Mouse (Mus musculus): ENCODE data around the gene Tmem240. TPM values are rescaled to one million over a fixed set of nuclear protein-coding genes. Genes with fewer than 3 reads are reported as not detected.
"Not testable (repeated sequence)": the region's sequence is repeated elsewhere in the genome, so short reads cannot be mapped to it uniquely, and the experiment has no call there.

Tmem240 gene
- polyA plus RNA-seq, 1 experiment from 2014 or later: 0.79 TPM

DNA sequence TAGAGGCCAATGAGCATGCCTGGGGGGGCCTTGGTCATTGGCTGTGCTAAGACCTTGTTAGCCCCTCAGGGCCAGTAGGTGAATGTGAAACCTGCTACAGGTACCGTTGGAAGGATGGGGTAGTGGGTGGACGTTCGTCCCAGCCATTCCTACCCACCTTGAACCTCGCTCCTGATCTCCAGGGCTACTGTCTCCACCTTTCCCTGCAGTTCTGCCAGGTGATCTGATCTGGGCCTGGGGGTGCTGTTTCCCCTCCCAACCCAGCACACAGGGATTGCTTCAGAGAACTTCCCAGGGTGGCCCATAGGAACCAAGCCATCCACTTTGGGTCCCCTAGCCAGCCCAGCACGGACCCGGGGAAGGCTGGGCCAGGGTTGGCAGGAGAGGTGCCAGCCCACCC, 4.6 kb downstream of the Tmem240 start:
- WGBS: 84% methylated on average over 6 of the region's 6 CpGs
- no peak for ATAC-seq (ENCODE audit: insufficient number of reproducible peaks, low FRiP score, low TSS enrichment, low read depth)
- Histone ChIP-seq H3K9ac (ENCODE audit: low read length) (no peak overlapping the region), H3K4me3 (ENCODE audit: low read depth, low read length) (no peak overlapping the region), H3K4me2 (ENCODE audit: low read depth, severe bottlenecking) (no peak overlapping the region), H3K27me3 (ENCODE audit: control insufficient read depth, insufficient read depth, low read length) (no peaks in the 10 kb centered on the region), H3K9me3 (ENCODE audit: control insufficient read depth, low read length) (no peaks in the 10 kb centered on the region), H3K36me3 (ENCODE audit: control insufficient read depth, insufficient read depth, low read length) (peaks cover 13% of the 10 kb centered on the region), H3K27ac (replicated peaks; ENCODE audit: low read depth, low read length) (no peak overlapping the region), H3K4me1 (ENCODE audit: control insufficient read depth, insufficient read depth, low read length) (peaks cover 7% of the 10 kb centered on the region)
- DNase-seq (ENCODE audit: low spot score): no peak

DNA sequence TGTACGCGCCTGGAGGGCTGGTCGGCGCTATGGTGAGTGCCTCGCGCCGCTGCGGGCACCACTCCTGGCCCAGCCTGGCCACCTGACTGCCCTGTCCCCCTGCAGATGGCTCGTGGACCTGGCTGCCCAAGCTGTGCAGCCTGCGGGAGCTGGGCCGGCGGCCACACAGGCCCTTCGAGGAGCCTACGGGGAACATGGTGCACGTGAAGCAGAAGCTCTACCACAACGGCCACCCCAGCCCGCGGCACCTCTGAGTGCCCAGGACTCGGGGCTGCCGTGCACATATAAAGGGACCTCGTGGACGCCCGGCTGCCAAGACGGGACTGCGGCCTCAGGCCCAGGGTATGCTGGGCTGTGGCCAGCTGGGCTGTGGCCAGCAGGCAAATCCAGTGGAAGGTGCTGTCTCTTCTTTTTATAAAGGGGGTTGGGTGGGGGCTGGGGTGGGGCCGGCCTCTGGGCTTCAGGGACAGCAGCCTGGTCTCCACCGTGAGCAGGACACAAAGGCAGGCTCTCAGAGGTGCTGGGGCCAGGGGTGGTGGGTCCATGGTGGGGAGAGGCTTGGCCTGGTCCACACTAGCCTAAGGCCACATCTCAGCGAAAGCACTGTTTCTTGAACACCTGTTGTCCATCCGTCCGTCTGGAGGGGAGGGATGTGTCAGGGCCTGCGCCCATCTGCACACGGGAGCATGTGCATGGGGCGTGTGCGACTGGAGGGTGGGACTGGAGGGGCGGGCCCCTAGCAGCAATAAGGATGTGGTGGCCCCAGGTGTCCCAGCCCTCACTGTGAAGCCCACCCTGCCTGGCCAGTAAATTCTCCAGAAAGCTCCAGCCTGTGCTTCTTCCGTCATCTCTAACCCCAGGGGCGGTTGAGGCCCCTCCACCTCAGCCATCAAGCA, 5.4 kb downstream of the Tmem240 start:
- H3K27ac ChIP-seq (replicated peaks; ENCODE audit: low read depth, low read length): no peak overlapping the region
- H3K36me3 ChIP-seq (ENCODE audit: control insufficient read depth, insufficient read depth, low read length): peaks cover 13% of the 10 kb centered on the region
- ATAC-seq (ENCODE audit: insufficient number of reproducible peaks, low FRiP score, low TSS enrichment, low read depth): no peak
- peaks cover 7% of the 10 kb centered on the region for H3K4me1 ChIP-seq (ENCODE audit: control insufficient read depth, insufficient read depth, low read length)
- WGBS: 84% methylated on average over 37 of the region's 37 CpGs
- H3K27me3 ChIP-seq (ENCODE audit: control insufficient read depth, insufficient read depth, low read length): no peaks in the 10 kb centered on the region
- no peak overlapping the region for H3K4me3 ChIP-seq (ENCODE audit: low read depth, low read length)
- no peak overlapping the region for H3K4me2 ChIP-seq (ENCODE audit: low read depth, severe bottlenecking)
- no peaks in the 10 kb centered on the region for H3K9me3 ChIP-seq (ENCODE audit: control insufficient read depth, low read length)
- H3K9ac ChIP-seq (ENCODE audit: low read length): no peak overlapping the region
- DNase-seq (ENCODE audit: low spot score): no peak

DNA sequence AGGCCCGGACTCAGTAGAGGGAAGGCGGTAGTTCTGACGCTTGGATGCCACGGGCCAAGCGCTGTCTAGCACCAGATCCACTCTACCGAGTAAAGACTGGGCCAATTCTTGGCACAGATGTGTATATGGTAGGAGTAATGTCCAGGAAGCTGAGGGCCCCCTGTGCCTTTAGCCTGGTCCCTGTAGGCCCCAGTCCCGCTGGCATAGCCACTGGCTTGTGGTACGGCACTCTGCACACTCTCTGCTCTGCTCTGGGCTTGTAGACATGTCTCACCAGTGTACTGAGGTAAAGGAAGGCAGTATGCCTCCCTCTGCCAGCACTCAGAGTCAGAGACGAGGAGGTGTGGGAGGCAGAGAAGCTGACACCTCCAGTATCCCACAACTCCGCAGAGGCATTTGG, 6.1 kb downstream of the Tmem240 start:
- 90% methylated on average over 10 of the region's 10 CpGs for WGBS
- peaks cover 13% of the 10 kb centered on the region for H3K36me3 ChIP-seq (ENCODE audit: control insufficient read depth, insufficient read depth, low read length)
- not testable (repeated sequence) for H3K4me1 ChIP-seq (ENCODE audit: control insufficient read depth, insufficient read depth, low read length)

DNA sequence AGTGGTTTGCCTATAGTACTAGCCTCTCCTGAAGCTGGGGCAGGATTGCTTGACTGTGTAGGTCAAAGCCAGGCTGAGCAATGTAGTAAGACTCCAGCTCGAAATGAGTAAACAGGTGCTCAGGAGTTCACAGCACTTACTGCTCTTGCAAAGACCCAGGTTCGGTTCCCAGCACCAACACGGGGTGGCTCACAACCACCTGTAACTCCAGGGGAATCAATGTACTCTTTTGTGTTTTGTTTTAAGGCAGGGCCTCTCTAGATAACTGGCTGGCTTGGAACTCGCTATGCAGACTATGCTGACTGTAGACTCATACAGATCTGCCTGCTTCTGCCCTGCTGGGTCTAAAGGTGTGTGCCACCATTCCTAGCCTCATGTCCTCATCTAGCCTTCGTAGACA, 8.1 kb downstream of the Tmem240 start:
- WGBS: 95% methylated on average over 5 of the region's 5 CpGs
- Histone ChIP-seq H3K9ac (ENCODE audit: low read length) (no peak overlapping the region), H3K4me2 (ENCODE audit: low read depth, severe bottlenecking) (no peak overlapping the region), H3K4me3 (ENCODE audit: low read depth, low read length) (no peak overlapping the region), H3K27ac (replicated peaks; ENCODE audit: low read depth, low read length) (no peak overlapping the region), H3K4me1 (ENCODE audit: control insufficient read depth, insufficient read depth, low read length) (no peaks in the 10 kb centered on the region), H3K27me3 (ENCODE audit: control insufficient read depth, insufficient read depth, low read length) (no peaks in the 10 kb centered on the region), H3K9me3 (ENCODE audit: control insufficient read depth, low read length) (no peaks in the 10 kb centered on the region), H3K36me3 (ENCODE audit: control insufficient read depth, insufficient read depth, low read length) (peaks cover 19% of the 10 kb centered on the region)
- DNase-seq (ENCODE audit: low spot score) (no peak), ATAC-seq (ENCODE audit: insufficient number of reproducible peaks, low FRiP score, low TSS enrichment, low read depth) (no peak)

More for the DNA sequence above, 6.1 kb downstream of the Tmem240 start:
- H3K27me3 ChIP-seq (ENCODE audit: control insufficient read depth, insufficient read depth, low read length); H3K27ac ChIP-seq (replicated peaks; ENCODE audit: low read depth, low read length); H3K4me3 ChIP-seq (ENCODE audit: low read depth, low read length); H3K9ac ChIP-seq (ENCODE audit: low read length); ATAC-seq (ENCODE audit: insufficient number of reproducible peaks, low FRiP score, low TSS enrichment, low read depth); H3K9me3 ChIP-seq (ENCODE audit: control insufficient read depth, low read length); H3K4me2 ChIP-seq (ENCODE audit: low read depth, severe bottlenecking); DNase-seq (ENCODE audit: low spot score): not testable (repeated sequence)

DNA sequence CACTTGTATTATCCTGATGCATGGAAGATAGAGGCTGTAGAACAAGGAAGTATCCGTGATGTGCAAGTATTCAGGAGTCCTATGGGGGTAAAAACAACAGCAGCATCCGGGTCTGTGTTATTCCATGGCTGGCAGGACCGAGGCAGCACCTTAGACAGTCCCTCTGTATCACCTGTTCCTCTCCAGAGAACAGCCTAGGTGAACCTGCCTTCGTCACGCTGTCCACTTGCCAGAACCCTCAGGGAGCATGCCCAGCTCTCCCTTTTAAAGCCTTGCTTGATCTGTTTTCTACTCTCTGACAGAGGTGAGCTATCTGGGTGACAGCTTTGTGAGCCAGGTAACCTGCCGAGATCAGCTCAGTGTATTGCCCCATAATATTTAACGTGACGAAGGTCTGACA, 9.9 kb downstream of the Tmem240 start:
- peaks cover 32% of the 10 kb centered on the region for H3K36me3 ChIP-seq (ENCODE audit: control insufficient read depth, insufficient read depth, low read length)
- no peaks in the 10 kb centered on the region for H3K27me3 ChIP-seq (ENCODE audit: control insufficient read depth, insufficient read depth, low read length)
- 89% methylated on average over 8 of the region's 8 CpGs for WGBS
- ATAC-seq (ENCODE audit: insufficient number of reproducible peaks, low FRiP score, low TSS enrichment, low read depth): no peak
- H3K9ac ChIP-seq (ENCODE audit: low read length): no peak overlapping the region
- no peaks in the 10 kb centered on the region for H3K9me3 ChIP-seq (ENCODE audit: control insufficient read depth, low read length)
- no peak overlapping the region for H3K4me2 ChIP-seq (ENCODE audit: low read depth, severe bottlenecking)
- no peak for DNase-seq (ENCODE audit: low spot score)
- no peak overlapping the region for H3K27ac ChIP-seq (replicated peaks; ENCODE audit: low read depth, low read length)
- no peak overlapping the region for H3K4me3 ChIP-seq (ENCODE audit: low read depth, low read length)
- no peaks in the 10 kb centered on the region for H3K4me1 ChIP-seq (ENCODE audit: control insufficient read depth, insufficient read depth, low read length)

DNA sequence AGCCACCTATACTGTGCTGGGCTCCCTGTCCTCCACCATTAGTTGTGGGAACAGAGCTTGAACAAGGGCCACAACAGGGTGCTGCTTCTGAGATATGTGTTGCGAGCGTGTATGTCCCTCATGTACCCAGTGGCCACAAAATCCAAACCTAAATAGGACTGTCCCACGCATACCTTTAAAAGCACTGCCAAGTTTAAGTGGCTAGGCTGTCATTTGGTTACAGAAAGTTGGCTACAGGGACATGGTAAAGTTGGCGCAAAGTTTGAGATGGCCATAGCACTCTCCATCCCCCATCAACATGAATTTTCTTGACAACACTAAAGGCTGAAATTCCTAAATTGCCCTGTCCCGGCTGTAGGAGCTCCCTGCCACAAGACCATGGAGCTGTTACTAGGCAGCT, 10.5 kb downstream of the Tmem240 start:
- 92% methylated on average over 5 of the region's 5 CpGs for WGBS

DNA sequence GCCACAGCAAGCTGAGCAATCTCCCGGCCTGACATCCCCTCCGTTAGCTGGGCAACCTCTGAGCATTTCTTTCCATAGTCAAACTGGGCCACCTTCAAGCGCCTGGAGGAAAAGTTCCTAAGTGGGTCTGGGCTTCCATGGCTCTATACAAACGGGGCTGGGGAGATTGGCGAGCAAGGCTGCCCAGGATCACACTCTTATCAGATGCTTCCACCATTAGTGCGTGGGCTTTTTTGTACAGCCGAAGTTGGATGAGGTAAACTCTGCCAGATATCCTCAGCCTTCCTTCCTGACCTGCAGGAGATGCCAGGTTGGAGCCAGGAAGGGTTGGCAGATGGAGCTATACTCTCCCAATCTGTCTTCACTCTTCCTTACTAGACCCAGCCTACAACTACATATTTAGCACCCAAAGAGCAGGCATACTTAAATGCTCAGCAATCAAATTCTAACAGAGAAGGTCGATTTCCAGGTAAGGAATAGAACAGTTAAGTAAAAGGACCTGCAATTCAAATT, 11.5 kb downstream of the Tmem240 start:
- no peaks in the 10 kb centered on the region for H3K4me1 ChIP-seq (ENCODE audit: control insufficient read depth, insufficient read depth, low read length)
- peaks cover 37% of the 10 kb centered on the region for H3K36me3 ChIP-seq (ENCODE audit: control insufficient read depth, insufficient read depth, low read length)
- no peaks in the 10 kb centered on the region for H3K27me3 ChIP-seq (ENCODE audit: control insufficient read depth, insufficient read depth, low read length)
- H3K27ac ChIP-seq (replicated peaks; ENCODE audit: low read depth, low read length): no peak overlapping the region
- no peak overlapping the region for H3K4me3 ChIP-seq (ENCODE audit: low read depth, low read length)
- H3K4me2 ChIP-seq (ENCODE audit: low read depth, severe bottlenecking): no peak overlapping the region
- DNase-seq (ENCODE audit: low spot score): no peak
- 86% methylated on average over 8 of the region's 8 CpGs for WGBS
- H3K9ac ChIP-seq (ENCODE audit: low read length): no peak overlapping the region
- ATAC-seq (ENCODE audit: insufficient number of reproducible peaks, low FRiP score, low TSS enrichment, low read depth): no peak
- H3K9me3 ChIP-seq (ENCODE audit: control insufficient read depth, low read length): no peaks in the 10 kb centered on the region

More for the DNA sequence above, 10.5 kb downstream of the Tmem240 start:
- Histone ChIP-seq H3K9ac (ENCODE audit: low read length) (no peak overlapping the region), H3K27me3 (ENCODE audit: control insufficient read depth, insufficient read depth, low read length) (no peaks in the 10 kb centered on the region), H3K4me2 (ENCODE audit: low read depth, severe bottlenecking) (no peak overlapping the region), H3K4me1 (ENCODE audit: control insufficient read depth, insufficient read depth, low read length) (no peaks in the 10 kb centered on the region), H3K36me3 (ENCODE audit: control insufficient read depth, insufficient read depth, low read length) (peaks cover 32% of the 10 kb centered on the region), H3K4me3 (ENCODE audit: low read depth, low read length) (no peak overlapping the region), H3K9me3 (ENCODE audit: control insufficient read depth, low read length) (no peaks in the 10 kb centered on the region), H3K27ac (replicated peaks; ENCODE audit: low read depth, low read length) (no peak overlapping the region)
- no peak for ATAC-seq (ENCODE audit: insufficient number of reproducible peaks, low FRiP score, low TSS enrichment, low read depth)
- DNase-seq (ENCODE audit: low spot score): no peak

DNA sequence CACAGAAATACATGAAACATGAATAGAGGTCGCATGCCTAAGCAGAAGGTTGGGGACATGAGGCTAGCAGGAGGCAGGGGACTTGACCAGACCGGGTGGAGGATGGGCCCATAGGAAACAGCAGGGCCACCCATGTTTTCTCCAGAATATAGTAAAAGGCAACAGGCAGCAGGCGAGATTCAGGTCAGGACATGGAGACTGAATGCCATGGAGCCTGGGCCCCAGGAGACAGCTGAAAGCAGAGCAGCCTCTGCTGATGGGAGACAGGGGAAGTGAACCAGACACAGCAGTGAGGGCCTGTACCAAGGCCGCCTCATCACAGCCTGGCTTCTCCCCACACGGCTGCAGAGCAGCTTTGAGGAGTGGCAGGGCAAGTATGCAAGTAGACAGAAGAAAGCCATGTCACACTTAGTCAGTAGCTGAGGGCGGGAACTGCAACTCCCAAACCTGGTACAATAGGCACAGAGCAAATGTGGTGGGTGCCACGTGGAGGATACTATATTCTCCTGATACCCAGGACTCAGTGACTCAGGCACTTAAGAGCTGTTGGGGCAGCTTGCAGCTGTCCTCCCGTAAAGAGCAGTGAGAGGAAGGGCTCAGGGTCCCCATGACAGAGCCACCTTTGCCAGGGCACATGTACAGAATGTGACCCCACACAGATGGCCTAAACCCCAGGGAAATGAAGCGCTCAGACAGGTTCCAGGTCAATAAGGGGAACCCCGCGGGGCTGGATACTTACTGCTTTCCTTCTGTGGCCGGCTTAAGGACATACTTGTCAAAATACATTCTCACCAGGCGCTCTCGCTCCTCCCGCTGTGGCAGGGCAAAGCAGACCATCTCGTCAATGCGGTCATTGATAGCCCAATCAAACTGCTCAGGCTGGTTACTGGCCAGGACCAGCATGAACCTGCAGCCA, 12.2 kb downstream of the Tmem240 start:
- H3K4me2 ChIP-seq (ENCODE audit: low read depth, severe bottlenecking): no peak overlapping the region
- H3K36me3 ChIP-seq (ENCODE audit: control insufficient read depth, insufficient read depth, low read length): peaks cover 41% of the 10 kb centered on the region
- H3K9me3 ChIP-seq (ENCODE audit: control insufficient read depth, low read length): no peaks in the 10 kb centered on the region
- no peak overlapping the region for H3K4me3 ChIP-seq (ENCODE audit: low read depth, low read length)
- 89% methylated on average over 17 of the region's 17 CpGs for WGBS
- H3K27ac ChIP-seq (replicated peaks; ENCODE audit: low read depth, low read length): no peak overlapping the region
- no peak overlapping the region for H3K9ac ChIP-seq (ENCODE audit: low read length)
- ATAC-seq (ENCODE audit: insufficient number of reproducible peaks, low FRiP score, low TSS enrichment, low read depth) (no peak), DNase-seq (ENCODE audit: low spot score) (no peak)
- no peaks in the 10 kb centered on the region for H3K27me3 ChIP-seq (ENCODE audit: control insufficient read depth, insufficient read depth, low read length)
- no peaks in the 10 kb centered on the region for H3K4me1 ChIP-seq (ENCODE audit: control insufficient read depth, insufficient read depth, low read length)

Data from limb, embryonic 11.5 days (tissue).